Mouse (Mus musculus) NIH3T3 (cell line): ENCODE data around the gene Hoxd10.
A peak's percentile ranks its signal among the peaks of the same experiment; 100 is the strongest.

Source experiments
- DNase-seq: peaks from one replicate; pipeline ENCODE4 v3.0.0-alpha.2; 2012; ENCODE audit warnings: low read depth

Gene Hoxd10

DNA sequence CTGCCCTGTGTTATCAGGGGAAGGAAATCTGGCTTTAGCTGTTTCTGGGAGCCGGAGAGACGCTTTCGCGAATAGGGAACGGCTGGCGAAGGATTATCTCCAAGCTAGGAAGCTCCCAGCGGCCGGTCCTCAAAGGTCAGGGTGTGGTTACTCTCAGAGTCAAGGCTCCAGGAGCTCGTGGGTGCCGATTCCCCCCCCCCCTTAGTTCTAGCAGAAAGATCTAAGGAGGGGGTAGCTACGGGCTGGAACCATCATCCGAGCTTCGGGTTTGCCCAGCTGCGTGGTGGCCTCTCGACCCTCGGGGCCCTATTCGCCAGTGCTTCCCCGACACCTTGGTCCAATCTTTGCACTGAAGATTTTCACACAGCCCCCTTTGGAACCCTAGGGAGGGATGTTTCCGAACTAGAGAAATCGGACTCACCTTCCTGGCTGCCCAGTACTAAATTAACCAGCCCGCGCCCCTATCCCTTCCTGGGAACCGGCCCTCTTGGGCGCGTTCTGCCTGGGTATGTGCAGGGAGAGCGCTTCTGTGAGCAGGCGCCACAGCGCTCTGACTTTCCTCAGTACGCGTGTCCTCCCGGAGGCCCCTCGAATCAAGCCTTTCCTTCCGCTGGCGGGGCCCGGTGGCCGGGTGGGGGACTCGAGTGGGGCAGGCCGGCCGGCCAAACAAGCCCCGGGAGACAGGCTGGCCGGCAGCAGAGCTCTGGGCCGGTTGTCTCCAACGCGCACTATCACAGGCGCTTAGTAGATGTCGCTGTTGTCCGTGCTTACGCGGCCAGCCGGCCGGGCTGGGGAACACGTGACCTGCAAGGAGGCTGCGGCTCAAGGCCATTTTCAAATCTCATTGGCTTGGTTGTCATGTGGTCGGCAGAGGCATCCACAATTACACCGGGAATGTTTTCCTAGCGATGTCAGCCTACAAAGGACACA, at the start of gene Hoxd10:
Gene Hoxd10 (plus strand): TSS at position 903 of the 930 bp plus-strand sequence.
- no peak for DNase-seq

DNA sequence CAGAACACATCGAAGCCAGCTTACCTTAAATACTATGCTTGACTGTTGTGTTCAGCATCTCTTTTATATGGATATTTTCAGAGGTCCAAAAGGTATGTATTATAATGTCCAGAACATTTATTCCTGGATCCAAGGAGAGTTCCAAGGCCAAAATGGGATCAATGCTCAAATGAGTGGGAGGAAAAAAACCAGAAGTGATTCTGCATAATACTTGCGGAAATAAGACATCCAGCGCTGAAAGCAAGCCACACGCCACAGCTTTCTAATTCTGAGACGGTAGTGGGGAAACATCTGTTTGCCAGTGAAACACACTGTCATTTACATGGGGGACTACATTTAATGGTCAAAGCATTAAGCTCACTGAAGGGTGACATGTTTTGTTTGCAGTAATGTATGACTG, 49.3 kb upstream of the Hoxd10 start:
- no peak for DNase-seq

- no peak for DNase-seq
These were observed 46.1 kb upstream of the Hoxd10 start for GRCm38 (mm10) chr2:74645631-74646030.

GRCm38 (mm10) chr2:74647082-74647864, 44.5 kb upstream of the Hoxd10 start:
- no peak for DNase-seq

GRCm38 (mm10) chr2:74652996-74653340, 38.8 kb upstream of the Hoxd10 start:
- DNase-seq, result no peak

GRCm38 (mm10) chr2:74653781-74654535, 37.8 kb upstream of the Hoxd10 start:
- no peak for DNase-seq

DNA sequence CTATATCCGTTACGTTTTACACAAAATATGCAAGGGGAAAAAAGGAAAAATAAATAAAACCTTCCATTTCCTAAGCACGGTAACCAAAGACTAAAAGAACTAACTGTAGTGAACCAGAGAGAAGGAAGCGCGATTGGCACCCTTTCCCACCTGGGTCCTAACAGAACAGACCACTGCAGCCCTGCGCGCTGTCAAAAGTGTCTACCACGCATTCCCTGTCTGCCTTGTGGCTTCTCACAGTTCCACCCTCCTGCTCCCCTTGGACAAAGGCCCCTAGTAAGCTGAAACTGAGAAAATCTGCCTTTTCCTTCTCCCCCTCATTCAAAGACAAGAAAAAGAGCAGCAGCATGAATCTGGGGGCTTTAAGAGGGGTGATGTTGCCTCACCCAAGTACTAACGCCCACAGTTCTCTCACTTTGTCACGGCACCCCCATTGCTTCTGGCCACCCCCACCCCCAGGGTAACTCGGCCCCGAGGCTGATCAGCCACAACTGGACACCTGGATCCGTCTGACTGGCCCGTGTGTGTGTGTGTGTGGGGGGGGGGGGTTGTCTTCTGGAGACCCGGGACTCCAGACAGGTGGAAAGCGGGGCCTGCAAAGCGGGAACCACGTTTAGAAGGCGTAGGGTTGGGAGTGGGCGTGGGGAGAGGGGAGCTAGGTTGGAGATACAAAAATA, 36.8 kb upstream of the Hoxd10 start:
- no peak for DNase-seq

GRCm38 (mm10) chr2:74655420-74655781, 36.3 kb upstream of the Hoxd10 start:
- DNase-seq, result no peak

- no peak for DNase-seq
These were observed 35.7 kb upstream of the Hoxd10 start for GRCm38 (mm10) chr2:74655821-74656631.

DNA sequence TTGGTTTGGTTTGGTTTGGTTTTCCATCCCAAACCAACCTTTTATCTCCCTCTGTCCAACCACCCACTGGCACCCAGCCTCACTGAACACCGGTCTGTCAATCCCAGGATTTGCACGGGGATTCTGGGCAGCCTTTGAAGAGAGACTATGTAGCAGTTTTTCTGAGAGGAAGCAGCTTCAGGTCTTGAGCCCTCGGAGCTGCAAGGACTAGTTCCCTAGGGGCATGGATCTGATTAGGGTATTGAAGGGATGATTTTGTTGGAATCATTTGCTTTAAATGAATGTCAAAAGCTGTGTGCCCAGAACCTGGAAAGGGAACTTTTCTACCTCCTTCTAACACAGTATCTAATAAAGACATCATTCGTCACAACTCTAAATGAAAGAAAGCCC, 35.1 kb upstream of the Hoxd10 start:
- DNase-seq, result no peak

DNA sequence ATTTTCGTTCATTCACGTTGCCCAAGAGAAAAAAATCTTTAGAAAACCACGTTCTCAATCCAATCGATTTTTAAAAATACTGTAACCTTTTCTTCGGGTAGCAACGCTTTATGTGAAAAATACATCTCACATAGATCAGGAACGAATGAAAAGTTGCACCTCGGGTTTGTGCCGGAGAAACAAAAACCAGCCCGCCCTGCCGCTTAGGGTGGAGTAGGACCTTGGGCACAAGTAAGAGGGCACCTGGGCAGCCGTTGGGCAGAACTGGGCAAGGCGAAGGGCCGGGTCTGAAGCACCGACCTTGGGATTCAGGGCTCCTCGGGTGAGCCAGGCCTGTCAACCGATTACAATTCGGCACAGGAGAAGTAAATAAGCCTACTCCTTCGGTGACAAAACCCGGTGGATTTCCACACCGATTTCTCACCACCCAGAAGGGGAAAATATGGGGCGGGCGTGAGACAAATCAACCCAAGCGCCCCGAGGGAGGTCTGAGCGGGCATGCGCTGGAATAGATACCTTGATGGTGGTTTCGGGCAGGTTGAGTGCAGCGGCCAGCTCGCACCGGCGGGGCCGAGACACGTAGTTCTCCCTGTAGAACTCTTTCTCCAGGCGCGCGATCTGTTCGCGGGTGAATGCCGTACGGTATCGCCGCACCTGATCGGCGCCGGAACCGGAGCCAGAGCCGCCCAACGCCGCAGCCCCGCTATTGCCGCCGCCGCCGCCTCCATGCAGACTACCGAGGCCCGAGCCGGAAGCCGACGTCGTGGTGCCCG, 34.3 kb upstream of the Hoxd10 start:
- no peak for DNase-seq

DNA sequence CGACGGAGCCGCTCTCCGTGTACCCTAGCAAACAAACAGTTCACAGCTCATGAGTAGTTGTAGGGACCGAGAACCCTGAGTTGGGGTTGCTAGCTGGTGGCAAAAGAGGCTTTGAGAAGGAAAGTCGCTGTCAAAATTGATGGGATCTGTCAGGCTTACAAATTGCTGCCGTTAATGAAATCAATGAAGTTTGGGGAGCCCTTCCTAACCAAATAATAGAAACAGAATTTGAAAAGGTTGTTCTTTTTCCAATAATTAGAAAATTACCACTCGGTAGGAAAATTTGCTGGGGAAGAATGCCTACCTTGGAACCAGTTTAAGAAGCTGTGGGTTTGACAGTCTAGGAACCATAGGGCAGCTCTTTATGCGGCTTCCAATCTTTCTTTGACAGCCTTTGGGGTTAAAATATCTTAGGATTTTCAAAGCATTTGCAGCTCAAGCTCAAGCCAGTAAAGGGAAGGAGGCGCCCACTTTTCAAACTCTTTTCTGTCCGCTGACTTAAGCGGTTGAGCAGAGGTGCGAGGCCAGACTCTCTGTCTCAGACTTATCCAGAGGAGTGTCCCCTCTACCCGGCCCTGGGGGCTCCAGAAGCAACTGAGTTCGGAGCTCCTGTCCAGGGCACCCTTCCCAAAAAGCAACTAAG, 33.6 kb upstream of the Hoxd10 start:
- DNase-seq, result no peak

DNA sequence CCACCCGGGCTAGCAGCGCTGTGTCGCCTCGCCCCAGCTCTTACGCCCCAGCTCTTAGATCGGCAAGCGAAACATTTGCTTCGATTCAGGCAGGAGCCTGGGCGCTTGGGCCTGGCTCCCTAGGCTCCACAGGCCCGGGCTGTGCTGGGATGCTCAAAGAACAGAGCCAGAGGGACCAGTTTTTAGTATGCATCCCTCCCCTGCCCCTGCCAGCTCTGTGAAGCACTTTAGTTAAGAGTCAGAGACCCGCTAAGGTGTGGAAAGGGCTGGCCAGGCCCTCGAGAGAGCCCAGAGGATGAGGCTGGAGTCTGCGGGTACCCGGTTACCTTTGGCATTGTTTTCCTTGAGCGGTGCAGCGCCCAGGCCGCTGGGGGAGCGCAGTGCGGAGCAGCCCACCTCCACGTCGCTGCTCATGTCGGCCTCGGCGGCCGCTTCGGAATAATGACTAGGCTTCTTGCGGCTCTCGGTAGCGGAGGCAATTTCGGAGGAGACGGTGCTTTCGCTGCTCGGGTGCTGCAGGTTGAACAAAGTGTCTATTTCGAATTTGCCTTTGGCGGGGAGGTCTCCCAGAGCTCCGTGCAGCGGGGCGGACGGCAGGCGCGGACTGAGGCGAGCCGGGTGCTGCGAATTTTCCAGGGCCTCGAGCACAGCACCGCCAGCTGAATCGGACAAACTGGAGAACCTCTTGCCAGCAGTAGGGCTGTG, 32.9 kb upstream of the Hoxd10 start:
- no peak for DNase-seq

- DNase-seq, result no peak
These were observed 32.2 kb upstream of the Hoxd10 start, which contains the start of gene Evx2 for GRCm38 (mm10) chr2:74659507-74660005. Gene Evx2, minus strand, starts transcription at chr2:74659557.

DNA sequence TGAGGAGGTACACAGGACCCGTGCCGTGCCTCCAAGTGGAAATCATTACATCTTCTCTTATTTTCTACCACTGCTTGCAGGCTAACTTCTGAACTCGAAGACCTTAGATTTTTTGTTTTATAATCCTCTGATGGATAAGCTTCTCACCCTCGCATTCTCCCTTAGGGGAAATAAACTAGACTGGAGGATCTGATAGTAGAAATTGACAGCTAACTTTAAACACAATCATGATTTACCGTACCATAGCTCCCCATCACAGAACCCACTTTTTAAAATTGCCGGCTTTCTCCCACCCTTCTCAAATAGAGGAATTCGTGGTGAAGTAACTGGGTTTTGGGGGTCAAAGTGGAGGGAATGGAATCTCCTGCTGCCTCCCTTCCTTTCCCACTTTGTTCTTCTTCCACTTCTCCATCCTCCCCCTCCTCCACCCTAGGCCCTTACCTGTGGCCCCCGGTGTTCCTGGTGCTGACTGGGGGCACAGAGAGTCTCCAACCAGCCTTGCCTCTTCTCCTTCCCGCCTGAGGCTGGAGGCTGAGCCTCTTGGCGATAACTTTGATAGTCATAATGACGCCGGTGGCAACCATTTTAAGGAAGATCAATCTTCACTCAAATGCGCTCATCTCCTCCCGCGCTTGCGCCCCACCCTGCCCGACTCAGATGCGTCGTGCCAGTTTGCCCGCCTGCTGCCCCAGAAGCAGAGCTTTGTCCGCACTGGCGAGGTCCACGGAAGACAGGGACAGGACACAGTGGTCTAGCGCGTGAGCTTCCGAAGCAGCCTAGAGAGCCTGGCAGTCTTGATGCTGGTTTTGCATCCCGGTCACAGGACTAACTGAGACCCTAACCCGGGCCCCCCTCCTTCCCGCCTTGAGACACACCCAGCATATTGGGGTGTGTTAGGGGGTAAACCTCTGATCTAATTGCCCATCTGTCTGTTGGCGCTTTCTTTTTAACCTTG, 31.0 kb upstream of the Hoxd10 start:
- DNase-seq, result no peak

GRCm38 (mm10) chr2:74661685-74662084, 30.0 kb upstream of the Hoxd10 start:
- DNase-seq, result peak; percentile 71

- peak; percentile 81 for DNase-seq
These were observed 28.3 kb upstream of the Hoxd10 start for GRCm38 (mm10) chr2:74663291-74663925.
